Mouse (Mus musculus) C2C12 (cell line): Measurements from ENCODE around the gene Clec12b. TPM values are rescaled to one million over a fixed set of nuclear protein-coding genes. Genes with fewer than 3 reads are reported as not detected.

ENCODE experiments used
- H3K27me3 ChIP-seq: one replicate; pipeline ENCODE4 v1.6.1; 2011; ENCODE audit not compliant: control insufficient read depth, insufficient read depth, insufficient read length
- H3K36me3 ChIP-seq: one replicate; pipeline ENCODE4 v1.6.1; 2011; ENCODE audit not compliant: control insufficient read depth, insufficient read depth
- H3K4me3 ChIP-seq: one replicate; pipeline ENCODE4 v1.5.1; 2011; ENCODE audit warnings: mild to moderate bottlenecking, control low read depth; ENCODE audit not compliant: poor library complexity, insufficient read depth, severe bottlenecking
- H3K79me2 ChIP-seq: one replicate; pipeline ENCODE4 v1.6.1; 2011; ENCODE audit not compliant: control insufficient read depth, insufficient read depth
- H3K79me3 ChIP-seq: one replicate; pipeline ENCODE4 v1.6.1; 2011; ENCODE audit warnings: low read depth, control low read depth
- H3ac ChIP-seq: one replicate; pipeline ENCODE3; 2011; ENCODE audit warnings: low read depth; ENCODE audit not compliant: control insufficient read depth, insufficient read length
- CEBPB ChIP-seq: IDR thresholded peaks from one replicate; pipeline ENCODE4 v1.6.1; 2011; ENCODE audit warnings: low read depth, mild to moderate bottlenecking, control low read depth, moderate library complexity
- CTCF ChIP-seq: IDR thresholded peaks from one replicate; pipeline ENCODE4 v1.5.1; 2011; ENCODE audit not compliant: control insufficient read depth, insufficient read depth, insufficient read length
- FOSL1 ChIP-seq: IDR thresholded peaks from one replicate; pipeline ENCODE4 v1.8.0; 2011; ENCODE audit warnings: mild to moderate bottlenecking, low read length; ENCODE audit not compliant: poor library complexity, insufficient read depth, severe bottlenecking
- MAX ChIP-seq: IDR thresholded peaks from one replicate; pipeline ENCODE4 v1.6.1; 2011; ENCODE audit warnings: mild to moderate bottlenecking, control low read depth
- MYOD1 ChIP-seq: IDR thresholded peaks from one replicate; pipeline ENCODE4 v1.6.1; 2011; ENCODE audit warnings: low read depth; ENCODE audit not compliant: control insufficient read depth, insufficient read length
- MYOG ChIP-seq: IDR thresholded peaks from one replicate; pipeline ENCODE4 v1.6.1; 2011; ENCODE audit not compliant: control insufficient read depth, insufficient read length; ENCODE audit errors: extremely low read depth
- USF1 ChIP-seq: IDR thresholded peaks from one replicate; pipeline ENCODE4 v1.6.1; 2011; ENCODE audit warnings: low read depth, mild to moderate bottlenecking, control low read depth, moderate library complexity
- long read RNA-seq, 2 experiments: library from polyadenylated mRNA; unstranded; transcript quantifications; one replicate each; pipeline ENCODE4 v2.0.0; 2019 to 2020
- polyA plus RNA-seq: library from polyadenylated mRNA; unstranded; fragments of >200 nt; fragmentation: generic; extraction: Trizol; gene quantifications from one replicate; pipeline ENCODE4 v1.2.1, GENCODE M21; 2012; ENCODE audit warnings: missing spikeins

The Clec12b gene
- not detected for polyA plus RNA-seq
- long read RNA-seq, experiment 1, result 0 reads
- long read RNA-seq, experiment 2, result 0 reads

GRCm38 (mm10) chr6:129385774-129386173, at the start of gene Clec12b:
TSS of gene Clec12b (minus strand) at chr6:129385874.
- H3K79me2 ChIP-seq, result no peaks in the 10 kb centered on the region
- no peak within 1 kb of the TSS for H3ac ChIP-seq
- H3K36me3 ChIP-seq, result no peaks in the 10 kb centered on the region
- H3K79me3 ChIP-seq, result no peaks in the 10 kb centered on the region
- H3K27me3 ChIP-seq, result no peaks in the 10 kb centered on the region
- no peak within 1 kb of the TSS for H3K4me3 ChIP-seq
- no peak for TF ChIP-seq FOSL1
- no peak for TF ChIP-seq CEBPB
- no peak for TF ChIP-seq CTCF
- TF ChIP-seq MYOG, result no peak
- no peak for TF ChIP-seq MYOD1
- no peak for TF ChIP-seq USF1
- no peak for TF ChIP-seq MAX

GRCm38 (mm10) chr6:129434239-129434638, 48.6 kb upstream of the Clec12b start:
- Histone ChIP-seq H3K27me3 (no peaks in the 10 kb centered on the region), H3K36me3 (no peaks in the 10 kb centered on the region), H3K79me2 (no peaks in the 10 kb centered on the region), H3ac (no peak overlapping the region), H3K79me3 (no peaks in the 10 kb centered on the region), H3K4me3 (no peak overlapping the region)
- TF ChIP-seq MYOG, result no peak
- no peak for TF ChIP-seq FOSL1
- no peak for TF ChIP-seq CTCF
- TF ChIP-seq MAX, result no peak
- no peak for TF ChIP-seq USF1
- no peak for TF ChIP-seq CEBPB
- no peak for TF ChIP-seq MYOD1

- Histone ChIP-seq H3K36me3 (no peaks in the 10 kb centered on the region), H3K4me3 (no peak overlapping the region), H3ac (no peak overlapping the region), H3K79me3 (no peaks in the 10 kb centered on the region), H3K27me3 (no peaks in the 10 kb centered on the region), H3K79me2 (no peaks in the 10 kb centered on the region)
- TF ChIP-seq MAX (no peak), FOSL1 (no peak), MYOG (no peak)
These were observed 41.6 kb upstream of the Clec12b start for GRCm38 (mm10) chr6:129427281-129427680.

GRCm38 (mm10) chr6:129425812-129426211, 40.1 kb upstream of the Clec12b start:
- H3K4me3 ChIP-seq, result no peak overlapping the region
- no peaks in the 10 kb centered on the region for H3K79me3 ChIP-seq
- no peak overlapping the region for H3ac ChIP-seq
- no peaks in the 10 kb centered on the region for H3K27me3 ChIP-seq
- TF ChIP-seq CTCF (no peak), CEBPB (no peak), FOSL1 (no peak), USF1 (no peak), MYOD1 (no peak), MAX (no peak), MYOG (no peak)
- H3K36me3 ChIP-seq, result no peaks in the 10 kb centered on the region
- H3K79me2 ChIP-seq, result no peaks in the 10 kb centered on the region

- Histone ChIP-seq H3K79me3 (no peaks in the 10 kb centered on the region), H3K4me3 (no peak overlapping the region), H3K27me3 (no peaks in the 10 kb centered on the region), H3K36me3 (no peaks in the 10 kb centered on the region), H3K79me2 (no peaks in the 10 kb centered on the region), H3ac (no peak overlapping the region)
- no peak for TF ChIP-seq CTCF
- no peak for TF ChIP-seq CEBPB
- no peak for TF ChIP-seq MAX
- TF ChIP-seq MYOG, result no peak
- TF ChIP-seq MYOD1, result no peak
- no peak for TF ChIP-seq FOSL1
- no peak for TF ChIP-seq USF1
These were observed 39.5 kb upstream of the Clec12b start for GRCm38 (mm10) chr6:129425217-129425616.

GRCm38 (mm10) chr6:129423734-129424072, 38.0 kb upstream of the Clec12b start:
- H3K27me3 ChIP-seq, result no peaks in the 10 kb centered on the region
- no peaks in the 10 kb centered on the region for H3K36me3 ChIP-seq
- H3K79me3 ChIP-seq, result no peaks in the 10 kb centered on the region
- TF ChIP-seq FOSL1 (no peak), CTCF (peak; percentile 14)
- no peak overlapping the region for H3K4me3 ChIP-seq
- no peak overlapping the region for H3ac ChIP-seq
- no peaks in the 10 kb centered on the region for H3K79me2 ChIP-seq
